Mouse (Mus musculus): ENCODE data around the gene Prss16.

Gene Prss16

GRCm38 (mm10) chr13:22009642-22010041 is at the start of gene Prss16:
Gene Prss16, minus strand, starts transcription at chr13:22009742.
- no peak for DNase-seq (ENCODE audit: low read depth)

DNA sequence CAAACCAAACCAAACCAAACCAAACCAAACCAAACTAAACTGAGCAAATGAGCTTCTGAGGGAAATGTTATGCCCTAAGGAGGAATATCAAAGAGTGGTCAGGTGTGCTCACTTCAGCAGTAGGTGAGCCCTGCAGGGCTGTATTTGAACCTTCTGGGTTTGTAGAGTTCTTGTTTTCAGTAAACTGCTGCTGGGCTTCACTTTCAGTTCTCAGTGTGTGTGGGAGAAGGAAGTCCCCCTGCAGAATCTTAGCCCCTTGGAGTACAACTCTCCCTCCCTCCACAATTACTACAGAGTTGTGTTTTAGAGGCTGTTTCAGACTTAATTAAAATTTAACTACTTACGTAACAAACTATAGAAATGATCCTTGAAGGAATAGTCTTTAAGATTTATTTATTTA is 44.2 kb upstream of the Prss16 start:
- DNase-seq (ENCODE audit: low read depth): no peak

DNA sequence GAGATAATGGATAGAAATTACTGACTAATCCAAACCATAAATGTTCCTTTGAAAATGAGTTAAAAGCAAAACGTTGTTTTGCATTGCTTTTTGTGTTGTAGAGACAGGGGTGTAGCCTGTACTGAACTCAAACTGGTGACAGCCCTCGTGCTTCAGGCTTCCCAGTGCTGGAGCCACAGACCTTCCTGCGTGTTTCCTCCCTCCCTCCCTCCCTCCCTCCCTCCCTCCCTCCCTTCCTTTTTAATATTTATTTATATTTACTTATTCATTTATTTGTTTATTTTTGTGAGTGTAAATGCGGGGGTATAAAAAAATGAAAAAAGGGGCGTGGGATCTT is 41.9 kb upstream of the Prss16 start:
- DNase-seq (ENCODE audit: low read depth): no peak

GRCm38 (mm10) chr13:22050591-22051522 is 41.3 kb upstream of the Prss16 start:
- peak; percentile 92 for DNase-seq (ENCODE audit: low read depth)

GRCm38 (mm10) chr13:22049737-22050440 is 40.3 kb upstream of the Prss16 start:
- no peak for DNase-seq (ENCODE audit: low read depth)

DNA sequence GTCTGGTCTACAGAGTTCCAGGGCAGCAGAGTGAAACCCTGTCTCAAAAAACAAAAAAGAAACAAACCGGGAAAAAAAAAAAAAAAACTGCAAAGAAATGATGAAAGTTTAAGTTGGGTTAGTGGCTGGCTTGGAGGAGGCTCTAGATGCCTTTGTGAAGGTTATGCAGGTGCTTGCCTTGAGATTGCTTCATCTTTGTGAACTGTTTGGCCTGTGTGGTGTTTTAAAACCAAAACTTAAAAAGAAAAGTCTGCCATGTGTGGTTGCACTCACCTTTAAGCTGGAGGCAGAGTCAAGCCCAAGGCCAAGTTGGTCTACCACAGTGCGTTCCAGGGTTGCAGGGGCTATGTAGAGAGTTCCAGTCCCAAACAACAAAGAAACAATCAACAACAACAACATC is 39.5 kb upstream of the Prss16 start:
- no peak for DNase-seq (ENCODE audit: low read depth)

- DNase-seq (ENCODE audit: low read depth): no peak
Observed at GRCm38 (mm10) chr13:22045311-22045710, 35.8 kb upstream of the Prss16 start.

DNA sequence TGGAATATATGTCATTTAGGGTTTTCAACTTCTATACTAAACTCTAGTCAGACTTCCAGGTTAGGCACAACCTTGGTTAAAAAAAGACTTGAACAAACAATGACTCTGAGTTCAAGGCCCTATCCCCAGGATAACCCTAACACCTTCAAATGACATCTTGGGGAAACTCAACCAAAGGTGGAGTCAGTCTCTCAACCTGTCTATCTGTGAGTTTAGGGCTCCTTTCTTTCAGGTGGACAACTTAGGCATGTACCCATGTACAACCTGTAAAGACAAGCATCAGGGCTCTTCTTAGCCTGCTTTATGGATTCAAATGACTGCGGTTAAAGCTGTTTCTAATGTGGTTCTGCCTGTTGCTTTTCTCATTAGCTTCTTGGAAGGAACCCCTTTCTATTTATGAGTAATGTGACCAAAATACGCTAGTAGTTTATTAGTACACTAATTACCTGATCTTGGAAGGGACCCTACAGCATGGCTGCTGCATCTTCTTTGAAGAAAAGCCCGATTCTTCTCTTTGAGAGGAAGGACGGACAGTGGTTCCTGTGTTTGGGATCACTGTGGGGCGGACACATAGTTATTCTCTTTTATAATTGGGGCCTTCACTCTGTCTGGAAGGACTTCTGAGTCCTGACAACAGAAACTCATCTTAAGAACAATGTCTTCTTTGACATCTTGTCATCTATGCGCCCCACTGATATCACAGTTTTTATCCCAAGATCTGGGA is 35.1 kb upstream of the Prss16 start:
- DNase-seq (ENCODE audit: low read depth): no peak

DNA sequence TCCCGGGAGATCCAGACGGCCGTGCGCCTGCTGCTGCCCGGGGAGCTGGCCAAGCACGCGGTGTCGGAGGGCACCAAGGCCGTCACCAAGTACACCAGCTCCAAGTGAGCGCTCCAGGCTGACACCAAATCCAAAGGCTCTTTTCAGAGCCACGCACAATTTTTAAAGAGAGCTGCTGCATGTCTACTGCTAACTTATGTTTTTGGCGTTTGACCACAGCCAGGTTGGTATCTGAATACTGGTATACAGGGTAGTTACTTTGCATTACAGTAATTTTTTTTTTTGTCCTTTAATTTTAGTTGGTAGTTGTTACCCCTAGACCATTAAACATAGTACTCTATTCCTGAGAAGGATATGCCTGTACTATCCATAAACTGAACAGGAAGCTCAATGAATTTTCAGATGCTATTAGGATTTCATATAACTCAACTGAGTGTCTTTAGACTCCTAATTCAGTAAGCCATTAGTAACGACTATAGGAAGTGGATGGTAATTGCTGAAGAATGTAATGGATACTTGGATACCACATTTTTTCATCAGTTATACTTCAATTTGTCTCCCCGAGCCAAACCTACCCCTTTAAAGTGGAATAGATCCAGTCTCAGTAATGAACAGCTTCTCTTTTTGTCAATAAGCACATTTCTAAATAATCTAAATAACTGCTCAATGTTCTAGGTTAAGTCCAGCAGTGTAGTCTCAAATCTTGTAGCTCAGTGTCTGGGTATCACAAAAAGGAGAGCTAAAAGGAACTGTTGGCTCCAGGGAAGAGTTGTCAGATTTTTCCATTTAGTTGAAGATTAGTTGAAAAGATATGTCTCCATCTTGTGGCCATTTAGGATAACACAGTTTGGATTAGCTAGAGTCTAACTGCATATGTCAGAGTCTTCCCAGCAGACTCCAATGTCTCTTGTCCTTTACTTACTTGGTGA is 34.2 kb upstream of the Prss16 start:
- peak; percentile 57 for DNase-seq (ENCODE audit: low read depth)

GRCm38 (mm10) chr13:22042568-22043502 is 33.3 kb upstream of the Prss16 start, which contains the start of the genes Hist1h2ag and Hist1h2bj:
Gene Hist1h2ag, minus strand, starts transcription at chr13:22042944.
Gene Hist1h2bj, plus strand, starts transcription at chr13:22043214.
- peak; percentile 96 for DNase-seq (ENCODE audit: low read depth)

GRCm38 (mm10) chr13:22041651-22042567 is 32.4 kb upstream of the Prss16 start:
- DNase-seq (ENCODE audit: low read depth): no peak

- DNase-seq (ENCODE audit: low read depth): peak; percentile 95
Observed at GRCm38 (mm10) chr13:22041142-22041536, 31.6 kb upstream of the Prss16 start, which contains the start of gene Hist1h4i. Gene Hist1h4i, minus strand, starts transcription at chr13:22041362.

- DNase-seq (ENCODE audit: low read depth): peak; percentile 58
Observed at GRCm38 (mm10) chr13:22040464-22041141, 31.1 kb upstream of the Prss16 start.

DNA sequence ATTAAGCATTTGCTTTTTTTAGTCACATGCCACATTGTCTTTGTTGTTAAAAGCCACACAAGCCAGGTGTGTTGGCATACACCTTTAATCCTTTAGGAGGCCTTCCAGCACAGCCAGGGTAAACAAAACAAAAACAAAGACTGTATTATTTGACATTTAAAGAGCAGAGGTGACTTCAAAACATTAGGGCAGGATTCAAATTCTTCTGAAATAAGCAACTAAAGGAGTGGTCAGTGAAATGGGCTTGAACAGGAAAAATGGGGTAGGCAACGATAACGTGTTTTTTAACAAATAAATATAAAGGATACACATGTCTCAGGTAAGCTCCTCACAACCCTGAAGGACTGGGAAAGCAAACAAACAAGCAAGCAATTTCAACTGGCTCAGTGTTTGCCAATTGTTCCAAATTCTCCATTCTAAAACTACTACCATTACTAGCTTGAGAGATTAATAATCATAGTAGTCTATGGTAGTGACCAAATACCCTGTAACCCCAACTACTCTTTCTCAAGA is 30.5 kb upstream of the Prss16 start:
- no peak for DNase-seq (ENCODE audit: low read depth)

DNA sequence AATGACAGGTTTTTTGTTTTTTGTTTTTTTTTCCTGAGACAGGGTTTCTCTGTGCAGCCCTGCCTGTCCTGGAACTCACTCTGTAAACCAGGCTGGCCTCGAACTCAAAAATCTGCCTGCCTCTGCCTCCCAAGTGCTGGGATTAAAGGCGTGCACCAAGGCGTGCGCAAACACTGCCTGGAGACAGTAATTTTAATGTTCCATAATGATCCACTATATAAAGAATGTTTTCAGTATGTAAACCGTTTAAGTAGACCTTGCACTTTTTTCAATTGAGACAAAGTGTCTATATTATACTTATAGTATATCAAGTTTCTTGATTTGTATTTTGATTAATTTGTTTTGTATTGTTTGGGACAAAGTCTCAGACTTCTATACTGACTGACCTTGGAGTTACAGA is 29.8 kb upstream of the Prss16 start:
- DNase-seq (ENCODE audit: low read depth): no peak

GRCm38 (mm10) chr13:22037415-22037814 is 27.9 kb upstream of the Prss16 start:
- DNase-seq (ENCODE audit: low read depth): no peak

GRCm38 (mm10) chr13:22036986-22037385 is 27.4 kb upstream of the Prss16 start:
- DNase-seq (ENCODE audit: low read depth): no peak
